Mouse (Mus musculus) C2C12 (cell line): ENCODE data around the gene Cacna2d3. TPM values are rescaled to one million over a fixed set of nuclear protein-coding genes. Genes with fewer than 3 reads are reported as not detected.

Experiments used
- H3K27me3 ChIP-seq: one replicate; pipeline ENCODE4 v1.6.1; 2011; ENCODE audit not compliant: control insufficient read depth, insufficient read depth, insufficient read length
- H3K36me3 ChIP-seq: one replicate; pipeline ENCODE4 v1.6.1; 2011; ENCODE audit not compliant: control insufficient read depth, insufficient read depth
- H3K4me3 ChIP-seq: one replicate; pipeline ENCODE4 v1.5.1; 2011; ENCODE audit warnings: mild to moderate bottlenecking, control low read depth; ENCODE audit not compliant: poor library complexity, insufficient read depth, severe bottlenecking
- H3K79me2 ChIP-seq: one replicate; pipeline ENCODE4 v1.6.1; 2011; ENCODE audit not compliant: control insufficient read depth, insufficient read depth
- H3K79me3 ChIP-seq: one replicate; pipeline ENCODE4 v1.6.1; 2011; ENCODE audit warnings: low read depth, control low read depth
- H3ac ChIP-seq: one replicate; pipeline ENCODE3; 2011; ENCODE audit warnings: low read depth; ENCODE audit not compliant: control insufficient read depth, insufficient read length
- CEBPB ChIP-seq: IDR thresholded peaks from one replicate; pipeline ENCODE4 v1.6.1; 2011; ENCODE audit warnings: low read depth, mild to moderate bottlenecking, control low read depth, moderate library complexity
- CTCF ChIP-seq: IDR thresholded peaks from one replicate; pipeline ENCODE4 v1.5.1; 2011; ENCODE audit not compliant: control insufficient read depth, insufficient read depth, insufficient read length
- FOSL1 ChIP-seq: IDR thresholded peaks from one replicate; pipeline ENCODE4 v1.8.0; 2011; ENCODE audit warnings: mild to moderate bottlenecking, low read length; ENCODE audit not compliant: poor library complexity, insufficient read depth, severe bottlenecking
- MAX ChIP-seq: IDR thresholded peaks from one replicate; pipeline ENCODE4 v1.6.1; 2011; ENCODE audit warnings: mild to moderate bottlenecking, control low read depth
- MYOD1 ChIP-seq: IDR thresholded peaks from one replicate; pipeline ENCODE4 v1.6.1; 2011; ENCODE audit warnings: low read depth; ENCODE audit not compliant: control insufficient read depth, insufficient read length
- MYOG ChIP-seq: IDR thresholded peaks from one replicate; pipeline ENCODE4 v1.6.1; 2011; ENCODE audit not compliant: control insufficient read depth, insufficient read length; ENCODE audit errors: extremely low read depth
- USF1 ChIP-seq: IDR thresholded peaks from one replicate; pipeline ENCODE4 v1.6.1; 2011; ENCODE audit warnings: low read depth, mild to moderate bottlenecking, control low read depth, moderate library complexity
- polyA plus RNA-seq: library from polyadenylated mRNA; unstranded; fragments of >200 nt; fragmentation: generic; extraction: Trizol; gene quantifications from one replicate; pipeline ENCODE4 v1.2.1, GENCODE M21; 2012; ENCODE audit warnings: missing spikeins

Gene Cacna2d3
- polyA plus RNA-seq, 1 experiment = not detected

DNA sequence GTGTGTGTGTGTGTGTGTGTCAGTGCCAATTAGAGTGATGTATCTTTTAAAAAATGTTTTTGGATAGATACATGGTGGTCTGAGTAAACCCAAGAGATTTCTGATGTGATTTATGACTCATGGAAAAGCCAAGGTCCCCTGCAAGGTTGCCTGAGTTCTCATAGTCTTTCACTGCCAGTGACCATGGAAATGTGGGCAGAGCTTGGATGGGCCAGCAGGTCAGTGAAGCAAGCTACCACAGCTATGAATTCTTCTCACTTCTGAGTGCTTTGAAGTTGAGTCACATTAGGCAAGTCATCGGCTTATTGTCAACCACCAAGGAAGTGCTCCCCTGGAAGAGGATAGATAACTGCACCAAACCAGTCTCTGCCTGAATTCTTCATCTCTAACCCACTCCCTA is 639.5 kb downstream of the Cacna2d3 start:
- no peak overlapping the region for H3K4me3 ChIP-seq
- no peaks in the 10 kb centered on the region for H3K27me3 ChIP-seq
- H3ac ChIP-seq = no peak overlapping the region
- no peaks in the 10 kb centered on the region for H3K36me3 ChIP-seq
- H3K79me3 ChIP-seq = no peaks in the 10 kb centered on the region
- no peaks in the 10 kb centered on the region for H3K79me2 ChIP-seq
- TF ChIP-seq CTCF (no peak), CEBPB (peak; percentile 51), MAX (no peak)

DNA sequence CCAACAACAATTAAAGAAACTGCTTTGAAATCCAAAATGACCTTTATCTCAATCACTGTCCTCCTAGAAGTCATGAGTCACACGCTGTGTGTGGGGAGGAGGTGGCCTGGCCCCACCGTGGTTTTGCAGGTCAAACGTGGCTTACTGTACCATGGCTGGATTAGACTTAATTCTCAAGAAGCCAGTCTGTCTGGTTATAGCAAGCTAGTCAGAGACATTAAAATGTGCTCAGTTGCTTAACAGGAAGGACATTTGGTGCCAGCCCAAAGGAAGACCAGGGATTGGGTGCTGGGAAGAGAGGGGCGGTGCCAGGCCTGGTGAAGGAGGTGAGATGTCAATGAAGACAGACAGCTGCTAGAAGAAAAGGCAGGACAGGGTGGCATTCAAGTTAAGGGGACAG is 641.0 kb downstream of the Cacna2d3 start:
- TF ChIP-seq CTCF = no peak
- no peaks in the 10 kb centered on the region for H3K27me3 ChIP-seq
- no peak overlapping the region for H3K4me3 ChIP-seq
- no peak overlapping the region for H3ac ChIP-seq
- no peaks in the 10 kb centered on the region for H3K79me2 ChIP-seq
- no peaks in the 10 kb centered on the region for H3K36me3 ChIP-seq
- H3K79me3 ChIP-seq = no peaks in the 10 kb centered on the region

GRCm38 (mm10) chr14:29080228-29080627 is 641.4 kb downstream of the Cacna2d3 start:
- H3K4me3 ChIP-seq = no peak overlapping the region
- no peak overlapping the region for H3ac ChIP-seq
- H3K36me3 ChIP-seq = no peaks in the 10 kb centered on the region
- H3K27me3 ChIP-seq = no peaks in the 10 kb centered on the region
- TF ChIP-seq FOSL1 (no peak), CEBPB (no peak), MYOD1 (no peak), MYOG (no peak), USF1 (no peak), MAX (no peak), CTCF (no peak)
- no peaks in the 10 kb centered on the region for H3K79me3 ChIP-seq
- no peaks in the 10 kb centered on the region for H3K79me2 ChIP-seq

DNA sequence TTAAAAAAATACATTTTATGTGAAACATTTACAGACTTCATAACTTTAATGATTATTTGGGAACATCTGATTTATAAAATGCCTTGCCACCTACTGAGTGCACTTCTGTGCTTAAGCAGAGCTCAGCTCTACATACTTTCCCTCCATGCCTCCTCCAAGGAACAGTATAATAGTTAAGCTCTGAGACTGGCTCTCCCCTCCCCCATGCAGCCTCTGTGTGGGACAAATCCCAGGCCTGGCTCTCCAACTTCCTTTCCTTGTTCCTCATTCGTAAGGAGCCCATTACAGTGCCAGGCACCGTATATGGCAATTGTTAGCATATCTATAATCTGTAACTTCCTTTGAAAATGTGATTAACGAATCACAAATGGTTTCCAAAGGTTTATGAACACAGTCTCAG is 644.2 kb downstream of the Cacna2d3 start:
- Histone ChIP-seq H3ac (no peak overlapping the region), H3K79me2 (no peaks in the 10 kb centered on the region), H3K36me3 (no peaks in the 10 kb centered on the region), H3K4me3 (no peak overlapping the region), H3K27me3 (no peaks in the 10 kb centered on the region), H3K79me3 (no peaks in the 10 kb centered on the region)
- TF ChIP-seq MYOG (no peak), CTCF (no peak), CEBPB (no peak), USF1 (no peak), MAX (no peak), FOSL1 (no peak), MYOD1 (no peak)

GRCm38 (mm10) chr14:29073747-29074146 is 647.9 kb downstream of the Cacna2d3 start:
- Histone ChIP-seq H3K4me3 (no peak overlapping the region), H3K79me3 (no peaks in the 10 kb centered on the region), H3K36me3 (no peaks in the 10 kb centered on the region), H3K79me2 (no peaks in the 10 kb centered on the region), H3ac (no peak overlapping the region), H3K27me3 (no peaks in the 10 kb centered on the region)
- TF ChIP-seq CEBPB = no peak
- no peak for TF ChIP-seq MAX
- TF ChIP-seq CTCF = no peak
- TF ChIP-seq USF1 = no peak
- TF ChIP-seq MYOG = no peak
- no peak for TF ChIP-seq MYOD1
- TF ChIP-seq FOSL1 = no peak

DNA sequence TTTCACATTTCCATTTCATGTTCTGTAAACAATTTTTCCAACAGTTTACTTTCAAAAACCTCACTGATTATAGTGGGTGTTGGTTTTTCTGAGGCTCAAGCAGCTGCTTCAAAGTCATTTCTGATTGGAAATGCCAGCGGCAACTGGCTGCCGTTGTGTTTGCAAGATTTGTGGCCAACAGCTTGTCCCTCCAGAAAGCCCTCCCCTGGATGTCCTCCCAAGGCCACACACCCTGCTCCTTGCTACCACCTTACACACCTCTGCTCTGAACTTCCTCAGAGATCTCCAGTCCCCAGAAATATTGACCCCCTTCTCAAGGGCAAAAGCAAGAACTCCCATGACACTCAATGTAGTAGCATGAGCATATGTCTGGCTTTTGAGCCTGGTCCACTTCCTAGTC is 659.0 kb downstream of the Cacna2d3 start:
- H3K27me3 ChIP-seq = no peaks in the 10 kb centered on the region
- no peak for TF ChIP-seq FOSL1
- TF ChIP-seq CTCF = no peak
- TF ChIP-seq MYOD1 = no peak
- no peak for TF ChIP-seq CEBPB
- TF ChIP-seq MAX = no peak
- no peak for TF ChIP-seq MYOG
- no peak for TF ChIP-seq USF1
- H3K79me3 ChIP-seq = no peaks in the 10 kb centered on the region
- H3K36me3 ChIP-seq = no peaks in the 10 kb centered on the region
- no peaks in the 10 kb centered on the region for H3K79me2 ChIP-seq
- no peak overlapping the region for H3K4me3 ChIP-seq
- H3ac ChIP-seq = no peak overlapping the region
